Mouse (Mus musculus) CH12.LX (cell line): ENCODE measurements around the gene Mdc1. TPM values are rescaled to one million over a fixed set of nuclear protein-coding genes. Genes with fewer than 3 reads are reported as not detected.

Experiments used
- DNase-seq: peaks from one replicate; pipeline ENCODE4 v3.0.0-alpha.2; 2013; ENCODE audit errors: extremely low read depth
- H3K27ac ChIP-seq: 2 replicates; pipeline ENCODE4 v1.5.1; 2012; ENCODE audit warnings: low read depth, mild to moderate bottlenecking, control low read depth, moderate library complexity; ENCODE audit not compliant: insufficient read depth
- H3K27me3 ChIP-seq: replicated peaks from 2 replicates; pipeline ENCODE3; 2012; ENCODE audit warnings: inconsistent platforms
- H3K36me3 ChIP-seq, 2 experiments: replicated peaks in 1 of 2; 2 replicates each; pipeline versions ENCODE3 to v1.6.1; 2012; ENCODE audit warnings: inconsistent platforms in 1 of 2, low read length in 1 of 2, mild to moderate bottlenecking in 1 of 2, mixed read lengths in 1 of 2, moderate library complexity in 1 of 2; ENCODE audit not compliant: control insufficient read depth in 1 of 2, insufficient read depth in 1 of 2
- H3K4me1 ChIP-seq, 2 experiments: 2 replicates each; pipeline ENCODE4 v1.6.1; 2012; ENCODE audit warnings: inconsistent platforms in 1 of 2, moderate library complexity in 1 of 2; ENCODE audit not compliant: insufficient read depth in 2 of 2, control insufficient read depth in 1 of 2
- H3K4me2 ChIP-seq: 2 replicates; pipeline ENCODE4 v1.6.1; 2012; ENCODE audit warnings: low read depth, mild to moderate bottlenecking, control low read depth; ENCODE audit not compliant: poor library complexity, insufficient read depth, severe bottlenecking
- H3K4me3 ChIP-seq, 3 experiments: fragments of 150-350 bp in 1 of 3; sonication (generic) in 1 of 3; replicated peaks in 1 of 3; 2 replicates each; pipeline versions ENCODE3 to v1.5.1; 2011 to 2012; ENCODE audit warnings: low read depth in 2 of 3, low read length in 2 of 3, mild to moderate bottlenecking in 2 of 3, moderate library complexity in 2 of 3, control low read depth in 1 of 3, improper control_type of control experiment in 1 of 3, inconsistent platforms in 1 of 3, mixed read lengths in 1 of 3; ENCODE audit not compliant: poor library complexity in 1 of 3
- H3K79me2 ChIP-seq: replicated peaks from 2 replicates; pipeline ENCODE4 v1.6.1; 2012; ENCODE audit warnings: mild to moderate bottlenecking, moderate library complexity; ENCODE audit not compliant: control insufficient read depth, poor library complexity, insufficient read depth, severe bottlenecking; ENCODE audit errors: extremely low read depth
- H3K9ac ChIP-seq: 2 replicates; pipeline ENCODE4 v1.6.1; 2012; ENCODE audit warnings: low read depth, mild to moderate bottlenecking, control low read depth, moderate library complexity; ENCODE audit not compliant: insufficient read depth
- H3K9me3 ChIP-seq: replicated peaks from 2 replicates; pipeline ENCODE3; 2012; ENCODE audit warnings: low read length, inconsistent platforms, mixed read lengths
- BHLHE40 ChIP-seq: IDR thresholded peaks from 2 replicates; pipeline ENCODE4 v1.6.1; 2011; ENCODE audit warnings: mild to moderate bottlenecking, low read depth, low read length, improper control_type of control experiment
- CHD1 ChIP-seq: IDR thresholded peaks from 2 replicates; pipeline ENCODE4 v1.6.1; 2012; ENCODE audit warnings: low read depth, low read length, improper control_type of control experiment, inconsistent platforms
- CHD2 ChIP-seq: IDR thresholded peaks from 2 replicates; pipeline ENCODE4 v1.6.1; 2011; ENCODE audit warnings: low read length, improper control_type of control experiment
- CTCF ChIP-seq, 2 experiments: IDR thresholded peaks in 1 of 2; conservative IDR thresholded peaks in 1 of 2; 2 replicates each; pipeline ENCODE4 v1.5.1; 2011 to 2012; ENCODE audit warnings: low read depth in 2 of 2, low read length in 2 of 2, improper control_type of control experiment in 1 of 2, inconsistent platforms in 1 of 2, mild to moderate bottlenecking in 1 of 2, moderate library complexity in 1 of 2
- E2F4 ChIP-seq: IDR thresholded peaks from 2 replicates; pipeline ENCODE4 v1.6.1; 2011; ENCODE audit warnings: low read depth, low read length, improper control_type of control experiment; ENCODE audit not compliant: insufficient replicate concordance
- ELF1 ChIP-seq: IDR thresholded peaks from 2 replicates; pipeline ENCODE4 v1.6.1; 2014; ENCODE audit warnings: low read depth, mild to moderate bottlenecking, inconsistent platforms, low read length, improper control_type of control experiment
- EP300 ChIP-seq: IDR thresholded peaks from 2 replicates; pipeline ENCODE4 v1.6.1; 2011; ENCODE audit warnings: low read length, improper control_type of control experiment
- ETS1 ChIP-seq: conservative IDR thresholded peaks from 2 replicates; pipeline ENCODE4 v1.6.1; 2012; ENCODE audit warnings: low read depth, mild to moderate bottlenecking, inconsistent platforms, low read length, improper control_type of control experiment, moderate library complexity
- GABPA ChIP-seq: IDR thresholded peaks from 2 replicates; pipeline ENCODE4 v1.6.1; 2012; ENCODE audit warnings: low read depth, low read length, improper control_type of control experiment, inconsistent platforms; ENCODE audit not compliant: insufficient replicate concordance
- HCFC1 ChIP-seq: IDR thresholded peaks from 2 replicates; pipeline ENCODE4 v1.6.1; 2012; ENCODE audit warnings: low read depth, mild to moderate bottlenecking, inconsistent platforms, low read length, improper control_type of control experiment
- IRF4 ChIP-seq: IDR thresholded peaks from 2 replicates; pipeline ENCODE4 v1.6.1; 2014; ENCODE audit warnings: low read depth, mild to moderate bottlenecking, inconsistent platforms, low read length, improper control_type of control experiment
- JUN ChIP-seq: IDR thresholded peaks from 2 replicates; pipeline ENCODE4 v1.6.1; 2011; ENCODE audit warnings: low read depth, mild to moderate bottlenecking, low read length, improper control_type of control experiment, moderate library complexity; ENCODE audit not compliant: insufficient read depth
- JUND ChIP-seq: conservative IDR thresholded peaks from 2 replicates; pipeline ENCODE4 v1.6.1; 2011; ENCODE audit warnings: low read depth, low read length, improper control_type of control experiment
- KAT2A ChIP-seq: IDR thresholded peaks from 2 replicates; pipeline ENCODE4 v1.6.1; 2012; ENCODE audit warnings: low read length, improper control_type of control experiment, inconsistent platforms; ENCODE audit not compliant: insufficient replicate concordance
- MAFK ChIP-seq: IDR thresholded peaks from 2 replicates; pipeline ENCODE4 v1.6.1; 2011; ENCODE audit warnings: low read length, improper control_type of control experiment; ENCODE audit not compliant: insufficient replicate concordance
- MAX ChIP-seq: IDR thresholded peaks from 2 replicates; pipeline ENCODE4 v1.6.1; 2011; ENCODE audit warnings: low read length, improper control_type of control experiment
- MAZ ChIP-seq: IDR thresholded peaks from 2 replicates; pipeline ENCODE4 v1.6.1; 2012; ENCODE audit warnings: low read depth, mild to moderate bottlenecking, inconsistent platforms, low read length, improper control_type of control experiment, moderate library complexity
- MEF2A ChIP-seq: IDR thresholded peaks from 2 replicates; pipeline ENCODE4 v1.6.1; 2014; ENCODE audit warnings: low read depth, mild to moderate bottlenecking, inconsistent platforms, low read length, improper control_type of control experiment, borderline replicate concordance
- MXI1 ChIP-seq: IDR thresholded peaks from 2 replicates; pipeline ENCODE4 v1.6.1; 2011; ENCODE audit warnings: mild to moderate bottlenecking, low read depth, low read length, improper control_type of control experiment
- MYC ChIP-seq: IDR thresholded peaks from 2 replicates; pipeline ENCODE4 v1.6.1; 2011; ENCODE audit warnings: low read depth, mild to moderate bottlenecking, improper control_type of control experiment, low read length
- NELFE ChIP-seq: IDR thresholded peaks from 2 replicates; pipeline ENCODE4 v1.6.1; 2011; ENCODE audit warnings: low read depth, low read length, improper control_type of control experiment
- NRF1 ChIP-seq: IDR thresholded peaks from 2 replicates; pipeline ENCODE4 v1.6.1; 2014; ENCODE audit warnings: low read depth, mild to moderate bottlenecking, inconsistent platforms, low read length, improper control_type of control experiment, moderate library complexity
- PAX5 ChIP-seq: IDR thresholded peaks from 2 replicates; pipeline ENCODE4 v1.6.1; 2012; ENCODE audit warnings: low read length, inconsistent platforms, mixed read lengths
- POLR2A ChIP-seq: IDR thresholded peaks from 2 replicates; pipeline ENCODE4 v1.6.1; 2011; ENCODE audit warnings: low read depth, mild to moderate bottlenecking, improper control_type of control experiment, low read length
- POLR2AphosphoS2 ChIP-seq: IDR thresholded peaks from 2 replicates; pipeline ENCODE4 v1.6.1; 2011; ENCODE audit warnings: low read depth, low read length, improper control_type of control experiment
- RAD21 ChIP-seq: IDR thresholded peaks from 2 replicates; pipeline ENCODE4 v1.6.1; 2011; ENCODE audit warnings: low read depth, mild to moderate bottlenecking, low read length, improper control_type of control experiment, moderate library complexity
- RCOR1 ChIP-seq: conservative IDR thresholded peaks from 2 replicates; pipeline ENCODE4 v1.6.1; 2012; ENCODE audit warnings: low read depth, mild to moderate bottlenecking, inconsistent platforms, low read length, improper control_type of control experiment
- SIN3A ChIP-seq: IDR thresholded peaks from 2 replicates; pipeline ENCODE4 v1.6.1; 2012; ENCODE audit warnings: low read length, improper control_type of control experiment, inconsistent platforms
- SMC3 ChIP-seq: IDR thresholded peaks from 2 replicates; pipeline ENCODE4 v1.6.1; 2011; ENCODE audit warnings: low read depth, low read length, improper control_type of control experiment
- TBP ChIP-seq: conservative IDR thresholded peaks from 2 replicates; pipeline ENCODE4 v1.6.1; 2011; ENCODE audit warnings: low read depth, low read length, improper control_type of control experiment
- TCF12 ChIP-seq: IDR thresholded peaks from 2 replicates; pipeline ENCODE4 v1.6.1; 2014; ENCODE audit warnings: low read depth, mild to moderate bottlenecking, inconsistent platforms, low read length, improper control_type of control experiment
- UBTF ChIP-seq: IDR thresholded peaks from 2 replicates; pipeline ENCODE4 v1.6.1; 2012; ENCODE audit warnings: low read depth, mild to moderate bottlenecking, inconsistent platforms, low read length, improper control_type of control experiment, moderate library complexity
- USF1 ChIP-seq: IDR thresholded peaks from 2 replicates; pipeline ENCODE4 v1.6.1; 2014; ENCODE audit warnings: low read depth, mild to moderate bottlenecking, inconsistent platforms, low read length, improper control_type of control experiment
- USF2 ChIP-seq: conservative IDR thresholded peaks from 2 replicates; pipeline ENCODE4 v1.6.1; 2011; ENCODE audit warnings: low read depth, low read length, improper control_type of control experiment
- ZC3H11A ChIP-seq: IDR thresholded peaks from 2 replicates; pipeline ENCODE4 v1.6.1; 2012; ENCODE audit warnings: low read depth, mild to moderate bottlenecking, inconsistent platforms, low read length, improper control_type of control experiment
- ZKSCAN1 ChIP-seq: IDR thresholded peaks from 2 replicates; pipeline ENCODE4 v1.6.1; 2012; ENCODE audit warnings: low read depth, inconsistent platforms, low read length, improper control_type of control experiment, borderline replicate concordance
- ZMIZ1 ChIP-seq: IDR thresholded peaks from 2 replicates; pipeline ENCODE4 v1.6.1; 2012; ENCODE audit warnings: low read depth, mild to moderate bottlenecking, inconsistent platforms, low read length, improper control_type of control experiment
- ZNF384 ChIP-seq: IDR thresholded peaks from 2 replicates; pipeline ENCODE4 v1.6.1; 2012; ENCODE audit warnings: low read depth, low read length, improper control_type of control experiment, inconsistent platforms
- dilution Hi-C: fragments of 300-500 bp; cut with MboI; formaldehyde crosslinking; loops from 2 replicates; pipeline ENCODE4 v1.14.3; 2020; ENCODE audit warnings: low sequenced_read_pairs; ENCODE audit not compliant: extremely low pct_unique_long_range_greater_than_20kb, extremely low pct_ligation_motif_present
- in situ Hi-C: fragments of 300-500 bp; cut with MboI; formaldehyde crosslinking; loops from 3 replicates; pipeline ENCODE4 v1.14.3; 2019; ENCODE audit warnings: low sequenced_read_pairs, low pct_ligation_motif_present, low pct_unique_long_range_greater_than_20kb, mixed read lengths
- polyA plus RNA-seq: library from polyadenylated mRNA; unstranded; fragments of >175 nt; gene quantifications from 2 replicates; pipeline ENCODE4 v1.2.1, GENCODE M21; 2012; ENCODE audit warnings: low read depth; ENCODE audit not compliant: insufficient read length
- total RNA-seq, 2 experiments: library from RNA; depleted of rRNA; stranded (reverse); fragments of 300-350 nt in 1 of 2; fragments of >200 nt in 1 of 2; gene quantifications; 2 replicates each; pipeline ENCODE4 v1.2.3; 2012 to 2014

The Mdc1 gene
- total and polyA plus RNA-seq, 3 experiments = 3.3 to 15.7 (median 8.2) TPM

- dilution Hi-C loops = no loop called here
- peak overlapping the region; percentile 24; the same call in 1 of the 2 replicates for H3K9ac ChIP-seq
Observed at GRCm38 (mm10) chr17:35813245-35813647, 28.1 kb upstream of the Mdc1 start.

GRCm38 (mm10) chr17:35813653-35814052, 27.7 kb upstream of the Mdc1 start:
- in situ Hi-C loops (no loop called here), dilution Hi-C loops (no loop called here)
- Histone ChIP-seq H3K4me3 (no peak overlapping the region), H3K4me1 (peaks cover 25 to 37% of the 10 kb centered on the region in 2 experiments), H3K36me3 (no peaks in the 10 kb centered on the region), H3K79me2 (no peaks in the 10 kb centered on the region), H3K27ac (peak overlapping the region; percentile 59), H3K27me3 (no peaks in the 10 kb centered on the region), H3K4me2 (peak overlapping the region; percentile 6; the same call in 1 of the 2 replicates), H3K9ac (peak overlapping the region; percentile 24), H3K9me3 (no peaks in the 10 kb centered on the region)
- DNase-seq = no peak
- TF ChIP-seq NRF1 = no peak
- TF ChIP-seq NELFE = no peak
- TF ChIP-seq PAX5 = no peak
- TF ChIP-seq ELF1 = peak; percentile 46; the same call in 1 of the 2 replicates
- no peak for TF ChIP-seq ZC3H11A
- TF ChIP-seq BHLHE40 = no peak
- 0 out of 2 replicates have a peak, but pooled peaks have one; percentile 12 for TF ChIP-seq TCF12
- TF ChIP-seq TBP = no peak

More at GRCm38 (mm10) chr17:35813245-35813647, 28.1 kb upstream of the Mdc1 start:
- H3K4me1 ChIP-seq = peaks cover 25 to 38% of the 10 kb centered on the region in 2 experiments
- H3K36me3 ChIP-seq = no peaks in the 10 kb centered on the region
- H3K27me3 ChIP-seq = no peaks in the 10 kb centered on the region
- no peak overlapping the region for H3K4me3 ChIP-seq
- no peaks in the 10 kb centered on the region for H3K9me3 ChIP-seq
- peak overlapping the region; percentile 6; the same call in 1 of the 2 replicates for H3K4me2 ChIP-seq
- peak overlapping the region; percentile 46; the same call in 1 of the 2 replicates for H3K27ac ChIP-seq
- TF ChIP-seq PAX5 (no peak), POLR2AphosphoS2 (no peak), MYC (peak; percentile 55; the same call in 1 of the 2 replicates), NRF1 (no peak), CHD1 (no peak), HCFC1 (peak; percentile 33), ETS1 (peak; percentile 55), EP300 (peak; percentile 44; the same call in 1 of the 2 replicates), SIN3A (0 out of 2 replicates have a peak, but pooled peaks have one; percentile 57), MXI1 (peak; percentile 34; the same call in 1 of the 2 replicates), ELF1 (no peak), CTCF (conservative IDR thresholded peaks at IDR 0.05 in 1 of 2, IDR thresholded peaks at IDR 0.05 in 1 of 2; ENCODE audit: low read depth in 2 of 2, low read length in 2 of 2) (no peak), MAZ (no peak), UBTF (no peak), CHD2 (no peak; the same call in 1 of the 2 replicates), POLR2A (no peak; the same call in 1 of the 2 replicates), JUND (no peak; the same call in 1 of the 2 replicates), ZKSCAN1 (no peak), TBP (no peak), ZC3H11A (no peak), USF1 (no peak; the same call in 1 of the 2 replicates), IRF4 (peak; percentile 62), USF2 (no peak), RAD21 (no peak; the same call in 1 of the 2 replicates), NELFE (0 out of 2 replicates have a peak, but pooled peaks have one; percentile 35), MAX (peak; percentile 82), SMC3 (no peak), MAFK (no peak), E2F4 (no peak), ZNF384 (peak; percentile 43; the same call in 1 of the 2 replicates), JUN (peak; percentile 67; the same call in 1 of the 2 replicates), RCOR1 (peak; percentile 75), KAT2A (no peak), BHLHE40 (no peak; the same call in none of the 2 replicates), MEF2A (0 out of 2 replicates have a peak, but pooled peaks have one; percentile 21), TCF12 (peak; percentile 27; the same call in 1 of the 2 replicates), ZMIZ1 (no peak), GABPA (no peak)
- peak; percentile 64 for DNase-seq
- in situ Hi-C loops = no loop called here
- H3K79me2 ChIP-seq = no peaks in the 10 kb centered on the region
